Mouse (Mus musculus) hindbrain, postnatal 0 days (tissue): ENCODE measurements around the gene Camsap1. TPM values are rescaled to one million over a fixed set of nuclear protein-coding genes. Genes with fewer than 3 reads are reported as not detected.

ENCODE experiments used
- ATAC-seq: fragments of 200-750 bp; cut with Nextera tagmentation; 2 replicates; pipeline ENCODE4 v1.8.0; 2017; ENCODE audit warnings: mild to moderate bottlenecking, moderate TSS enrichment, moderate library complexity
- DNase-seq: peaks from one replicate; pipeline ENCODE4 v3.0.0-alpha.2; 2015; ENCODE audit warnings: low spot score
- H3K27ac ChIP-seq: fragments of 300-500 bp; sonication (generic); 2 replicates; pipeline ENCODE4 v1.5.1; 2014; ENCODE audit warnings: mild to moderate bottlenecking
- H3K27me3 ChIP-seq: fragments of 300-500 bp; sonication (generic); 2 replicates; pipeline ENCODE4 v1.6.1; 2014; ENCODE audit warnings: low read length, mixed read lengths; ENCODE audit not compliant: insufficient read depth
- H3K36me3 ChIP-seq: fragments of 300-500 bp; sonication (generic); 2 replicates; pipeline ENCODE4 v1.6.1; 2014; ENCODE audit warnings: low read length, mixed read lengths; ENCODE audit not compliant: insufficient read depth
- H3K4me1 ChIP-seq: fragments of 300-500 bp; sonication (generic); 2 replicates; pipeline ENCODE4 v1.6.1; 2014; ENCODE audit warnings: antibody characterized with exemption, low read length, mixed read lengths; ENCODE audit not compliant: insufficient read depth
- H3K4me2 ChIP-seq: fragments of 300-500 bp; sonication (generic); 2 replicates; pipeline ENCODE4 v1.6.1; 2014; ENCODE audit warnings: low read depth, mild to moderate bottlenecking, low read length, moderate library complexity, mixed read lengths
- H3K4me3 ChIP-seq: fragments of 300-500 bp; sonication (generic); 2 replicates; pipeline ENCODE4 v1.5.1; 2014; ENCODE audit warnings: low read length
- H3K9ac ChIP-seq: fragments of 300-500 bp; sonication (generic); replicated peaks from 2 replicates; pipeline ENCODE4 v1.6.1; 2014; ENCODE audit warnings: mild to moderate bottlenecking, low read length, moderate library complexity, mixed read lengths
- H3K9me3 ChIP-seq: fragments of 300-500 bp; sonication (generic); 2 replicates; pipeline ENCODE4 v1.6.1; 2016; ENCODE audit warnings: low read length, mixed read lengths
- CTCF ChIP-seq: IDR thresholded peaks from 2 replicates; pipeline ENCODE4 v1.5.1; 2016; ENCODE audit warnings: antibody characterized with exemption, control low read depth, low read depth
- WGBS: fragments of 180-500 bp; shearing (Covaris S2); extraction: QIAGEN DNeasy Blood & Tissue Kit; methylation state at CpG from one replicate; pipeline ENCODE4 v1.1.7; 2014; 5-methylcytosine and 5-hydroxymethylcytosine counted together
- polyA plus RNA-seq: library from polyadenylated mRNA; unstranded; fragments of >200 nt; fragmentation: Nextera tagmentation; extraction: Ambion mirVana; gene quantifications from 2 replicates; pipeline ENCODE4 v1.2.1, GENCODE M21; 2015
- total RNA-seq: library from RNA; depleted of rRNA; stranded (reverse); fragments of >200 nt; gene quantifications from 2 replicates; pipeline ENCODE4 v1.2.3, GENCODE M21; 2014; rRNA removed

The Camsap1 gene
- total and polyA plus RNA-seq, 2 experiments from 2014 or later = 56.8 to 106 TPM

DNA sequence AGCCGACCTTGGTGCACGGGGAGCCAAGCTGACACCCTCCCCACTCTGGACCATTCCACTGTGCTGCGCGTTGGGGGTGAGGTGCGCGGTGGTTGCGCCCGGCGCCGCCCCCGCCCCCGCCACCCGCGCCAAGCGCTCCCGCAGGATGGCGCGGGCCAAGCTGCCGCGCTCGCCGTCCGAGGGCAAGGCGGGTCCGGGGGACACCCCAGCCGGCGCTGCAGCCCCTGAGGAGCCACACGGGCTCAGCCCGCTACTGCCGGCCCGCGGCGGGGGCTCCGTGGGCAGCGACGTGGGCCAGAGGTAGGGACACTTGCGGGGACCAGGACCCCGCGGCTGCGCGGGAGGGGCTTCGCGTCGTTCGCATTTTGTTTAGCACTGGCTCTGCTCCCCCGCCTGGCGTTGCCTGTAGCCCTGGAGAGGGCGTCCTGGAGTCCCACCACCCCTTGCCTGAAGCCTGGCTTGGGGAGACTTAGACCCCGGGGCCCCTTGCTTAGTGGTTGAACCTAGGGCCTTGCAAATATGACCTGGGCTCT lies 105.3 kb downstream of the Camsap1 start:
- no peak for TF ChIP-seq CTCF
- 7% methylated on average over 33 of the region's 49 CpGs for WGBS

DNA sequence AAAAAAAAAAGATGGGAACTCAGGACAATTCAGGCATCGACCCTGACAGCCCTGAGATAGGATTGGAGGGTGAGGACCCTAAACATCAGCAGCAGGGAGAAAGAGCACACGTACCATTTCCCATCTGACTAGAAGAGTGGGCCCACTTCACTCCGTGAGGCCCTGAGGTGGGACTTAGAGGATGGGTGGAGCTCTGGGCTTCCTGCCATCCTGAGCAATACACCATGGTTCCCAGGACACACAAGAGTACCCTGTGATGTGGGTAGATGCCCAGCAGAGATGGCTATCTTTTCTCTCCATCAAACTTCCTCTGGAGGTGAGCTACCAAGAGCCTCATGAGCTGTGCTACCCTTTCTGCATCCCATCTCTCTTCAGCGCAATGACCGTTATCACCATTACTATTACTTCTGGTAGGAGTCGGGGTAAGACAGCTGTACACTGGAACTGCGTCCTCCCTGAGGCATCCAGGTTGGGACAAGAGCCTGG lies 105.8 kb downstream of the Camsap1 start:
- Histone ChIP-seq H3K4me1 (peaks cover 11% of the 10 kb centered on the region; the same call in 1 of the 2 replicates), H3K27ac (no peak overlapping the region), H3K27me3 (no peaks in the 10 kb centered on the region), H3K9me3 (no peaks in the 10 kb centered on the region), H3K4me3 (peak overlapping the region; percentile 56), H3K9ac (peak overlapping the region; percentile 67), H3K4me2 (peak overlapping the region; percentile 69), H3K36me3 (no peaks in the 10 kb centered on the region)
- WGBS = 19% methylated on average over 7 of the region's 7 CpGs
- peak; percentile 24 for ATAC-seq
- TF ChIP-seq CTCF = no peak
- no peak for DNase-seq

More for the DNA sequence above, 105.3 kb downstream of the Camsap1 start:
- Histone ChIP-seq H3K4me2 (peak overlapping the region; percentile 69), H3K9ac (peak overlapping the region; percentile 67), H3K4me3 (peak overlapping the region; percentile 56), H3K9me3 (no peaks in the 10 kb centered on the region), H3K36me3 (no peaks in the 10 kb centered on the region), H3K27ac (peak overlapping the region; percentile 51; the same call in 1 of the 2 replicates), H3K27me3 (no peaks in the 10 kb centered on the region), H3K4me1 (peaks cover 11% of the 10 kb centered on the region; the same call in 1 of the 2 replicates)
- ATAC-seq (peak; percentile 80), DNase-seq (peak; percentile 64)

Other genes starting within 250 kb of the Camsap1 start
- not detected in 2 replicates for gene Obp2b, start 246.3 kb downstream of the Camsap1 start, total RNA-seq
- gene Obp2b, start 246.3 kb downstream of the Camsap1 start, polyA plus RNA-seq = not detected in 2 replicates
- not detected in 2 replicates for gene Lcn3, start 217.7 kb downstream of the Camsap1 start, total RNA-seq
- gene Lcn3, start 217.7 kb downstream of the Camsap1 start, polyA plus RNA-seq = not detected in 2 replicates
- not detected in 2 replicates for gene Lcn11, start 206.3 kb downstream of the Camsap1 start, total RNA-seq
- gene Lcn11, start 206.3 kb downstream of the Camsap1 start, polyA plus RNA-seq = not detected in 2 replicates
- gene Gm13539, start 201.0 kb downstream of the Camsap1 start, total RNA-seq = not detected in 2 replicates
- not detected in 2 replicates for gene Gm13539, start 201.0 kb downstream of the Camsap1 start, polyA plus RNA-seq
- gene Glt6d1, start 167.4 kb downstream of the Camsap1 start, total RNA-seq = not detected in 2 replicates
- not detected in 2 replicates for gene Glt6d1, start 167.4 kb downstream of the Camsap1 start, polyA plus RNA-seq
- not detected in 2 replicates for gene Lcn9, start 160.1 kb downstream of the Camsap1 start, total RNA-seq
- gene Lcn9, start 160.1 kb downstream of the Camsap1 start, polyA plus RNA-seq = not detected in 2 replicates
- not detected in 2 replicates for gene Sohlh1, start 136.0 kb downstream of the Camsap1 start, total RNA-seq
- gene Sohlh1, start 136.0 kb downstream of the Camsap1 start, polyA plus RNA-seq = not detected in 2 replicates
- gene Kcnt1, start 119.5 kb downstream of the Camsap1 start, total RNA-seq = 52.7 and 52.8 TPM in 2 replicates
- gene Kcnt1, start 119.5 kb downstream of the Camsap1 start, polyA plus RNA-seq = 21.9 and 23.2 TPM in 2 replicates
- gene Ubac1, start 38.5 kb upstream of the Camsap1 start, total RNA-seq = 93.6 and 131 TPM in 2 replicates
- gene Ubac1, start 38.5 kb upstream of the Camsap1 start, polyA plus RNA-seq = 148 and 150 TPM in 2 replicates
- 50.1 and 61.4 TPM in 2 replicates for gene Nacc2, start 139.9 kb upstream of the Camsap1 start, total RNA-seq
- 28.7 and 29.9 TPM in 2 replicates for gene Nacc2, start 139.9 kb upstream of the Camsap1 start, polyA plus RNA-seq
- 2.3 and 7.8 TPM in 2 replicates for gene Lhx3, start 225.0 kb upstream of the Camsap1 start, total RNA-seq
- gene Lhx3, start 225.0 kb upstream of the Camsap1 start, polyA plus RNA-seq = 2.2 and 3.2 TPM in 2 replicates